Mouse (Mus musculus): Measurements from ENCODE around the gene Epop.

GRCm38 (mm10) chr11:97603891-97604290 lies 25.6 kb downstream of the Epop start:
- no peak for TF ChIP-seq POLR2A (IDR thresholded peaks at IDR 0.05; ENCODE audit: low read depth, low read length)
- no peak for TF ChIP-seq CTCF (IDR thresholded peaks at IDR 0.05; ENCODE audit: extremely low read depth, insufficient read length, insufficient replicate concordance, low read depth, low read length)
